Mouse (Mus musculus): Measurements from ENCODE around the gene Ino80.

DNA sequence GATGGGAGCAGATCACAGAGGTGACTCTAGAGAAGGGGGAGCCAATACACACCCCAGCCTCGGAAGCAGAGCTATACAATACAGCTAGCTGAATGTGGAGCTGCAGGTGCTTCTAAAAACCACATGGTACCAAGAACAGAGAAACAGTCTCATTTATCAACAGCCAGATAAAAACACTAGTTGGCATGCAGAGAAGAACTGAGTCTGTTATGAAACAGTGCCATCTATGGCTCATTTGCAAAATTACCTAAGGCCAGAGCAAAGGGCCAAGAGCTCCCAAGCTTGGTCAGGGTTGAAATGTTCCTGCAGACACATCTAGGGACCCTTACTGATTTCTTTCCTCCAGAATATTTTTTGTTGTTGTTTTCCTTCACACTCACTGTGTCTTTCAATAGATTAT, 63.7 kb downstream of the Ino80 start:
- TF ChIP-seq CTCF (IDR thresholded peaks at IDR 0.05; ENCODE audit: insufficient read depth, low read depth, low read length): no peak
- TF ChIP-seq POLR2A (IDR thresholded peaks at IDR 0.05; ENCODE audit: insufficient read depth, low read depth, low read length): no peak

Measured in olfactory bulb, adult 2 months (tissue).